Mouse (Mus musculus) cerebellum, postnatal 4 days (tissue): ENCODE data around the gene Ddx39b.
A peak's percentile ranks its signal among the peaks of the same experiment; 100 is the strongest.
"Not testable (repeated sequence)": the region's sequence is repeated elsewhere in the genome, so short reads cannot be mapped to it uniquely, and the experiment has no call there.

ENCODE experiments used
- DNase-seq, 2 experiments: peaks; one replicate each; pipeline ENCODE4 v3.0.0; 2022; ENCODE audit warnings: low spot score in 2 of 2, mixed read lengths in 1 of 2

Ddx39b gene

GRCm38 (mm10) chr17:35219601-35220041 lies 21.9 kb upstream of the Ddx39b start:
- no peak for DNase-seq

GRCm38 (mm10) chr17:35220156-35220952 lies 21.2 kb upstream of the Ddx39b start, which contains the start of gene Gm16181:
Gene Gm16181 (plus strand): TSS chr17:35220834.
- DNase-seq: no peak

- DNase-seq: no peak
These were observed 19.2 kb upstream of the Ddx39b start for GRCm38 (mm10) chr17:35222299-35222698.

DNA sequence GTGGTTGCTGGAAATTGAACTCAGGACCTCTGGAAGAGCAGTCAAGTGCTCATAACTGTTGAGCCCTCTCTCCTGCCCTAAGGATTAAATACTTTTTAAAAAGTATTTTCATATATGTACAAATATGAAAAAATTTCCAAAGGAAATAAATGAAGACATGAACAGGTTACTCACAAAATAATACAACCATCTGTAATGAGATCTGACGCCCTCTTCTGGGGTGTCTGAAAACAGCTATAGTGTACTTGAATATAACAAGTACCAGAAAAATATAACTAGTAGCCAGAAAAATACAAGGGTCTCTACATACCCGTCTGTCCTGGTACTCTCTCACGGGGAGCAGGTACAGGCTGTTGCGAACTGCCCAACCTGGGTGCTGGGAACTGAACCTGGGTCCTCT lies 16.9 kb upstream of the Ddx39b start:
- no peak for DNase-seq

DNA sequence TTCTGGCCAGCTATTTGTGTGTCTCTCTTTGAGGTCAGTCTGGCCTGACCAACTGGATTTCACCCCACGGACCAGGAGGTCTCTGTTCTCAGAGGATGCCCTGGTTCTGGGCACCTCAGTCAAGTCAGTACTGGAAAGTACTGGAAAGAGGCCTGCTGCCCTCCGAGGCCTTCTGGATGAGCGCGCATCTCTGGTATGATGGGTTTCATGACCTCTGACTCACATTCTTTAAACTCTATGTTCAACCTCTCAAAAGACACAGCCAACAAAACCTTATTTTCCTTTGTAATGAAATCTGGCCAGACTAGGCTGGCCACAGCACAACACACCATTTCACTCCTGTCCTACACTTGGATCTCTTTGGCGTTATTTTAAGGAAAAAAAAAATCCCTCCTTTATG lies 16.1 kb upstream of the Ddx39b start:
- DNase-seq: no peak

DNA sequence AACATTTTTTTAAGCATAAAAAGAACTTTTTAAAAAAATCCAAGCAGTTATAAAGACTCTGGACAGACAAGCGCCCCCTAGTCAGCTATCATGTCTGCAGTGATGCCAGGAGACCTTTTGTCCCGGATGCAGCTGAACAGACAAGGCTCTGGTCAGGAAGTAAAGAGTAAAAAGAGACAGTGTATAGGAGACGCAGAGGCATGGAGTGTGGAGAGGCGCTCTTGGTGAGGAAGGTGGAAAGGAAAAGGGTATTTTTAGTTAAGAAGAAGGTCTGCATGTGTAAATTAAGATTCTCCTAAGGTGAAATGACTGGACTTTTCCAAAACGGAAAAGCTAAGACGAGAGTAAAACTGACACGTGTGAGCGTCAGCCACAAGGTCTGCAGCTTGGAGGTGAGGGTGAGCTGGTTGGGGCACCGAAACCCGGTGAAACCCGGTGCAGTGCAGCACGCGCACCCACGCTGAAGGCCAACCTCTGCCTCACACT lies 14.9 kb upstream of the Ddx39b start:
- DNase-seq: no peak

DNA sequence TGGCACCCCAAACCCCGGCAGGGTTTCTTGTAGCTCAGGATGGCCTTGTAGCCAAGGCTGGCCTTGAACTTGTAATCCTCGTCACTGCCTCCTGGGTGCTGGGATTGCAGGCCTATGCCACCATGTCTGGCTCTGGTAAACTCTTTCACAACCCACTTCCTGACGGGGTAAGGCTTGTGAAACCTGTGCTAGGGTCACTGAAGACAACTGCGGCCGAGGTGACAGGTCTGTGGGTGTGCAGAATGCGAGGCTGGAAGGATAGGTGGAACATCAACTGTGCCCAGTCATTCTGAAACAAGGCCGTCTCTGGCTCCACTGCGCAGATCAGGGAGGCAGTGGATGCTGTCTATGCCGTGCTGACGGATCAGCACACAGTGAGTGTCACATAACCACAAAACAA lies 10.5 kb upstream of the Ddx39b start:
- DNase-seq: no peak

DNA sequence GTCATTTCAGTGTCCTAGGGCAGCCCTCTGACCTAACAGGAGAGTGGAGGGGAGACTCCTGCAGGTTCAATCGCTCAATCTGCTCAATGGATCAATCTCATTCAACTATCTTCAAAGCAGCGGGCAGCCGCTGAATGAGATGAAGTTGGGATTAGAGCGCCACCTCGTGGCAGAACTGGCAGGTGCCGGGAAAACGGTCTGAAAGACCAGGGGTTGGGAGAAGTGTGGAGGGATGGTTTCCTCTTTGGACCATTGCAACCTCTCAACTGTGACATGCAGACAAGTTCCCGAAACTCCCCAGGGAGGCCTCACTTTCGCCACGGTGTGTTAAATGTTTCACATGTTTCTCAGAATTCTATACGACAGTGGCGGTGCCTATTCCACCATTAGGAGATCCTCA lies 9.5 kb upstream of the Ddx39b start:
- DNase-seq: peak; percentile 82 to 88

DNA sequence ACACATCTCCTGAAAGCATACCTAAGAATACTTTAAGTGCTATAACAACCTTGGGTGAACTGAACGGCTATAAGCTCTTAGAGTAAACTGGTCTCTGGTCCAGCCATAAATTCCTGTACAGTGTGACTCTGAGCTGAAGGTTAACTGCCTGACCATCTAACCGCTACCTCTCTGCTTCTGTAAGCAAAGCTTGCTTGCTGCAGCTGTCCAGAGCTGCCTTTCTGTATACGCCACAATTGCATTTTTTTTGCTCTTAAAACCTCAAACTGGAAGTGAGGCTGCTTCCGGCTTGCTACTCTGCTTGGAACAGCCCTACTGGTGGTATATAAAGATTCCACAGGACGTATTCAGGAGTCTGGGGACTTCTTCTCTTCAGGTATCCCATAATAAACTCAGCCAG lies 8.9 kb upstream of the Ddx39b start:
- no peak for DNase-seq

GRCm38 (mm10) chr17:35233114-35233980 lies 8.2 kb upstream of the Ddx39b start, which contains the start of gene Atp6v1g2:
Gene Atp6v1g2 (plus strand): TSS chr17:35233660.
- no peak for DNase-seq

GRCm38 (mm10) chr17:35234090-35234489 lies 7.5 kb upstream of the Ddx39b start:
- DNase-seq: not testable (repeated sequence)

DNA sequence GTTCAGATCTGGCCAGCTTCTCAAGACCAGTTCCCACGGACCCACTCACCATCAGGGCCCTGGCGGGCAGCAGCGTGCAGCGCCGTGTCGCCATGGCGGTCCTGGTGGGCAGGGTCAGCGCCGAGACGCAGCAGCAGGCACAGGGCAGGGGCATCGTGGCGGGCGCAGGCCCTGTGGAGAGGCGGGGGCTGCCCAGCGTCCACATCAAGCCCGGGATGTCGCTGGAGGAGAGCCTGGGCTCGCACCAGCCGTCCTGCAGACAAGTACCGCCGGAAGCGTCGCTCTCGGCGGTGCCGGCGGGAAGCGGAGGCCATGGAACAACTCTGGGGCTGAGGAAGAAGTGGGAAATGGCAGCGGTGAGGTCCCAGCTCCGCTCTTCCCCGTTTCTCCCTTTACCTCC lies 6.6 kb upstream of the Ddx39b start:
- DNase-seq: no peak

DNA sequence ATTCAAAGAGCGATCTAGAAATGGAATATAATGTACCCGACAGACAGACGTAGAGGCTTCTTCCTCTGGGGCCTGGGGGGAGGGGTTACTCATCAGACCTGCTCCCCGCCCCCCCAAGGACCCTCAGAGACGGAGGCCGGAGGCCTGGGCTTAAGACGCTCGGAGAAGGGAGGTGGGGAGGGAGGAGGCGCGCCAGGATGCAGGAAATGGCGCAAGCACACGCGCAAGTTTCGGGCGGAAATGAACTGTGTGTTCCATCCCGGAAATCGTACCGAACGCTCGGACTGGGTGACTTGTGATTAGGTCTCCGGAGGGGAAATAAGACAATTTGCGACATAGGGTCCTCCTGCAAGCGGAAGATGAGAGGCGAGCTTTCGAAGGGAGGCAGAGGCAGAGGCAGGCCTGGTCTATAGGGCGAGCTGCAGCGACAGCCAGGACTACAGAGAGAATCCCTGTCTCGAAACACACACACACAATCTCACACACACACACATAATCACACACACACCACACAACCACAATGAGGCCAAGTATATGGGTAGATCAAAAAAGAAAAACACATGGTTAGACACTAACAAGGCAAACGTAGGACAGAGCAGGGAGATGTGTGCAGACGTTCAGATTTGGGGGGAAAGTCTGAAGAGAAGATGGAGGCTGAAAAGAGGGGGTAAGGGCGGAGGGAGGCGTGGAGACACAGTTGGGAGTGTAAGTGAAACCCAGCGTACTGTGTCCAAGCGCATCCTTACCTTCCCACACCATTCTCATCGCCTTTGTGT lies 5.7 kb upstream of the Ddx39b start, which contains the start of gene Nfkbil1:
Gene Nfkbil1, minus strand, starts transcription at position 179 of the 776 bp plus-strand sequence.
- DNase-seq: peak; percentile 57 to 85

- DNase-seq: peak; percentile 100
These were observed 5.2 kb upstream of the Ddx39b start for GRCm38 (mm10) chr17:35236390-35236746.

- DNase-seq: no peak
These were observed 4.5 kb upstream of the Ddx39b start for GRCm38 (mm10) chr17:35236996-35237395.

- DNase-seq: no peak
These were observed 4.0 kb upstream of the Ddx39b start for GRCm38 (mm10) chr17:35237504-35237903.

- no peak for DNase-seq
These were observed 1.8 kb upstream of the Ddx39b start for GRCm38 (mm10) chr17:35239700-35240099.

GRCm38 (mm10) chr17:35240384-35241304 lies 902 bp upstream of the Ddx39b start:
- DNase-seq: no peak

GRCm38 (mm10) chr17:35242015-35242941 lies 732 bp downstream of the Ddx39b start:
- peak in 1 of 2 experiments; percentile 63 for DNase-seq
